Mouse (Mus musculus) stomach, postnatal 0 days (tissue): ENCODE measurements around the gene Ptbp3.

ENCODE experiments used
- CTCF ChIP-seq: IDR thresholded peaks from 2 replicates; pipeline ENCODE4 v1.5.1; 2016; ENCODE audit warnings: antibody characterized with exemption, low read depth, mild to moderate bottlenecking, moderate library complexity
- EP300 ChIP-seq: optimal IDR thresholded peaks from 2 replicates; pipeline ENCODE3; 2016; ENCODE audit warnings: antibody characterized with exemption

- TF ChIP-seq CTCF (no peak), EP300 (no peak)
Measured at GRCm38 (mm10) chr4:59444994-59445393, 104.2 kb downstream of the Ptbp3 start.
